Mouse (Mus musculus): ENCODE measurements around the gene Abca1.

- TF ChIP-seq EP300 (optimal IDR thresholded peaks at IDR 0.05) (no peak), CTCF (IDR thresholded peaks at IDR 0.05; ENCODE audit: low read depth) (no peak)
Observed at GRCm38 (mm10) chr4:53149644-53150043, 10.1 kb downstream of the Abca1 start.
